Mouse (Mus musculus) heart, postnatal 25 days (tissue): ENCODE results near the gene Ifi35. TPM values are rescaled to one million over a fixed set of nuclear protein-coding genes. Genes with fewer than 3 reads are reported as not detected.
"Not testable (repeated sequence)": the region's sequence is repeated elsewhere in the genome, so short reads cannot be mapped to it uniquely, and the experiment has no call there.

ENCODE experiments used
- DNase-seq: peaks from one replicate; pipeline ENCODE4 v3.0.0; 2022; ENCODE audit warnings: low spot score
- intact Hi-C: fragments of 180-260 bp; cut with DNase I; formaldehyde crosslinking; loops from one replicate; pipeline ENCODE4 v1.15.1; 2025
- total RNA-seq, 2 experiments: library from RNA; stranded (reverse); gene quantifications; 2 replicates each; pipeline ENCODE4 v1.2.3; 2021

Ifi35 gene
- total RNA-seq, 2 experiments from 2014 or later, result 12.0 to 13.7 TPM

DNA sequence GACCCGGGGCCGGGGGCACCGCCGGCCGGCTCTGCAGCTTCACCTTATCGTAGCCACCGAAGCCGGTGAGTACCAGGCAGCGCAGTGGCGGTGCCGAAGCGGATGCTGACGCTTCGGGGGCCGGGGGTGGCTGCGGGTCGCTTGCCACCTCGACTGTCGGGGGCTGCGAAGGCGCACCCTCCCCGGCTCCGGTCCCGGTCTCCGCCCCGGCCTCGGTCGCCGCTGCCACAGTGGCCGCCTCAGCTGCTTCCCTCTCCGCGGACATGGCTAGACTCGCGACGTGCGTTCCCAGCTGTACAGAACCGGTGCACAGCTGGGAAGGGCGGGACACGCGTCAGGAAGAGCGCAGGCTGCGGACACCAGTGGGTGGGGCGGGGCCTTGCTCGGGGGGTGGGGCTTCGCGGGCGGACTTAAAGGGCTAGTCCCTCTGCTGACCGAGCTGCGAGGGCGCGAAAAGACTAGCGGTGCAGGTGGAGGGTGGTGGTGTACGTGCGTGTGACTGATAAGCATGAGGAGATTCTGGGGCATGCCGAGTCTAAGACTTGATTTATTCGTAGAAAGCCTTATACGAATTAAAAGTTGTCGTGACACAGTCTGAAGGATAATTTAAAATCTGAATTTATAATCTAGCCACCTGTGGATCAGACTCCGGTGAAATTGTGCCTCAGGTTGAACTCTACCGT is 17.8 kb downstream of the Ifi35 start, which contains the start of gene Vat1:
Gene Vat1, minus strand, starts transcription at position 362 of the 683 bp plus-strand sequence.
- peak; percentile 55 for DNase-seq

DNA sequence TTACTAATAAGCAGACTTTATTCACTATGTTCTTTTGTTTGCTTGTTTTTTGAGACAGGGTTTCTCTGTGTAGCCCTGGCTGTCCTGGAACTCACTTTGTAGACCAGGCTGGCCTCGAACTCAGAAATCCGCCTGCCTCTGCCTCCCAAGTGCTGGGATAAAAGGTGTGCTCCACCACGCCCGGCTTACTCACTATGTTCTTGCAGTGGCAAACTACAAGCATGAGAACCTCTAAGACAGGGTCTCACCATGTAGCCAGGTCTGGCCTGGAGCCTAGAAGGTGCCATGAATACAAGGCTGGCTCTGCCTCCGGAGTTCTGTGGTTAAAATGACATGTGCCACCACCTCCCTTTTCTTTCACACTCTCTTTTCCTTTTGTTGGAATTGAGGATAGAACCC is 18.3 kb downstream of the Ifi35 start:
- intact Hi-C loops, result loop anchor here (5.0 kb wide), 1 partner anchor 86 kb away; the partner anchor contains the start of genes Brca1 and Nbr1
- not testable (repeated sequence) for DNase-seq

More for the DNA sequence above, 17.8 kb downstream of the Ifi35 start, which contains the start of gene Vat1:
- intact Hi-C loops, result loop anchor here (5.0 kb wide), 1 partner anchor 86 kb away; the partner anchor contains the start of genes Brca1 and Nbr1

DNA sequence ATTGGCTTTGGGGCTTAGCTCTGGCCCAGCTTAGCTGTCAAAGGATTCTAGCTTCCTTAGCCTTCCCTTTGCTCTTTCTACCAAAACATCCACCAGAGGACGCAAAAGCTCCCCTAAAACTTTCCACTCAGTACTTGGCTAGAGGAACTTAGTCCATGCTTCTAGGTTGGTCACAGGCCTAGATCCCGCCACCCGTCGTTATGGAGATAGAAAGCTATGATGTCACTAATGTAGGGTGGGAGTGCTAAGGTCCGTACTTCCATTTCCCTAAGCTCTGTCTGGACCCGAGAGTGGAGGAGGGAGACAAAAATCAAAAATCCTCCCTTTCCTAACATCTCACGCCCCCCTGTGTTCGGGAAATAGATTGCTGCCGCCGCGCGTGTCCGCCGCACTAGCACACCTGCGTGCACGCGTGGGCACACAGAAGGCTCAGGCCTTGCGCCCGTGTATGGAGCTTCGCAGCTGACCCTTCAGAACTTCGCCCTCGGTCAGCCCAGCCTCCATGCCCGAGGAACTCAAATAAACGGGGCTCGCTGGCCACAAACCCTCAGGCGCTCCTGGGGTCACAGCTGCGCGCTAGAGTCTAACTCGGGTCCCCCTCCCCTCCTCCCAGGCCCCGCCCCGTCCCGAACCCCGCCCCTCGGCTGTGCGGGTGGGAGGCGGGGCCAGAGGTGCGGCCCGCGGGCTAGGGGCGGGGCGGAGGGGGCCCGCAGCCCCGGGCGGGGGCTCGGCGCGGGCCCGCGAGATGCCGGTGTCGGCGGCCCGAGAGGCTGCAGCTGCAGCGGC is 19.5 kb downstream of the Ifi35 start:
- DNase-seq, result peak; percentile 46
- intact Hi-C loops, result loop anchor here (5.0 kb wide), 1 partner anchor 85 kb away; the partner anchor contains the start of genes Brca1 and Nbr1

DNA sequence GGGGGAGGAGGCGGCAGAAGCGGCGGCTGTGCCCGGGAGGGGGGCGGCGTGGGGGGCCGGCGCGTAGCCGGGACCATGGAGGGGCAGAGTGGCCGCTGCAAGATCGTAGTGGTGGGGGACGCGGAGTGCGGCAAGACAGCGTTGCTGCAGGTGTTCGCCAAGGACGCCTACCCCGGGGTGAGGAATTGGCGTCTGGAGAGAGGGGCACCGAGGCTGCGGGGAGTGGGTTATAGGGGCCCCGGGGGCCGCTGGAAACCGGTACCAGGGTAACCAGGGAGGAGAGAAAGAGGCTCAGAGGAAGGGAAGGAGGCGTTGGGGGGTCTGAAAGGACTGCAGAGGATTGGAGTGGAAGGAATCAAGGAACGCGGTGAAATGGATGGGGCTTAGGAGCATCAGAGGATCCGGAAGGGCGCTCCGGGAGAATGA is 20.1 kb downstream of the Ifi35 start:
- no peak for DNase-seq
- intact Hi-C loops, result loop anchor here (5.0 kb wide), 1 partner anchor 84 kb away; the partner anchor contains the start of genes Brca1 and Nbr1

DNA sequence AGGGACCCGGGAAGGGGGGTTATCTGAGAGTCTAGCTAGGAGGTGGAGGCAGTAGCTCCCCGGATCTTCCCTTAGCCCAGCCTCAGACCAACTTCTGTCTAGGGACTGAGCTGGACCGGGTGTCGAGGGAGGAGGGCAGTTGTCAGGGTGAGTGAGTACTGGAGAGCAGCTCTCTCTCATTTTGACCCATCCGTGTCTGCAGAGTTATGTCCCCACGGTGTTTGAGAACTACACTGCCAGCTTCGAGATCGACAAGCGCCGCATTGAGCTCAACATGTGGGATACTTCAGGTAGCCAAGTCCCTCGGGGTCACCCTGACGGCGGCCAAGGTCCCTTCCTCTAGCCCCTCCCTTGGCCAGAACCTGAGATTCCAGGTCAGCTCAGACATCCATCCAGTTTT is 20.5 kb downstream of the Ifi35 start:
- intact Hi-C loops, result loop anchor here (5.0 kb wide), 1 partner anchor 84 kb away; the partner anchor contains the start of genes Brca1 and Nbr1
- no peak for DNase-seq

DNA sequence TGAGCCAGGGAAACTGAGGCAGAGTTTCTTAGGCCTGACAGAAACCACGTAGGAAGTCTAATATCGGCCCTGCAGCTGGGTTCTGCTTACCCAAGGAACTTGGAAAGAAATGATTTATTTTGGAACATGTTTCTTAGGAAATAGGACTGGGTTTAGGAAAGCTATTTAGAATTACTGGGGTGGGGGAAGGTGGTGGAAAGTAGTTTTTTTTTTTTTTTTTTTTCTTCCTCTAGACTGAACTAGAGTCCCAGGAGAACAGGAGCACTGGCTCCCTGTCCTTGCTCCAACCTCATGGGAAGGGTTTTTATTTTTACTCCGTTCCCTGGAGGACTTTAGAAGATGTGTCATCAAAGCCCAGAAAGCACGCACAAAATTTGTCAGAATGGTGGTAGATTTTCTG is 20.9 kb downstream of the Ifi35 start:
- intact Hi-C loops, result loop anchor here (5.0 kb wide), 1 partner anchor 83 kb away; the partner anchor contains the start of genes Brca1 and Nbr1
- no peak for DNase-seq

DNA sequence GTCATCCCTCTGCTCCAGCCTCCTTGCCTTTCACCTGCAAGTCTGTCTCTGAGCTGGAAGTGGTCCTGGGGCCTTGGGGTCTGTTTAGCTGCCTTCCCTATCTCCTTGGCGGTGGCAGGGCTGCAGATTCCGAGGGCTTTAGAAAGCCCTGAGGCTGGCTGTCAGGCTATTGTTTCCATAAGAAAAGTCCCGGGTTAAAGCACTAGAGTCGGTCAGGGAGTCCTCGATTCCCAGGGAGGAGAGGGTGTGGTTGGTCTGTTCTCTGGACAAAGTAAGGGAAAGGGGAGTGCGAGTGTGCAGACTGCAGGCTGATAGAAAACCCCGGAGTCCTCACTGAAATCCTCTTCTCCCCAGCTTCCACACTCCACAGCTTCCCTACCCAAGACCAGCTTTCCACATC is 22.0 kb downstream of the Ifi35 start:
- intact Hi-C loops, result no loop called here
- no peak for DNase-seq

DNA sequence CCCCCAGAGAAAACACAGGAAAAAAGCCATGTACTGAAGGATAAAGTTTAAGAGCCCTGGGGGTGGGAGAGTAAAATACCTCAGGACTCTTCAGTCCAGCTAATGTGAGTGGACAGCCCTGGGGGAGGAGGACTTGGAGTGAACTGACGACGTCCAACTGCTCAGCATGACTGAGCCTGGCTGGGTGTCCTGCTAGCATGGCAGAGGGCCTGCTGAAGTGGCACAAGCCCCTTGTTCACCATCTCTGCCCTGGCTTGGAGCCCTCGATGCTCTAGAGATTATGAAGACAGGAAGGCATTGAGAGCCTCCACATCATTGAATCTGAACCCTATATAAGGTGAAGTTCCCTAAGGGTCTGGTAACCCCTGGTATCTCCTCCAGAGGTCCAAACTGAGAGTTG is 23.7 kb downstream of the Ifi35 start:
- intact Hi-C loops, result no loop called here

DNA sequence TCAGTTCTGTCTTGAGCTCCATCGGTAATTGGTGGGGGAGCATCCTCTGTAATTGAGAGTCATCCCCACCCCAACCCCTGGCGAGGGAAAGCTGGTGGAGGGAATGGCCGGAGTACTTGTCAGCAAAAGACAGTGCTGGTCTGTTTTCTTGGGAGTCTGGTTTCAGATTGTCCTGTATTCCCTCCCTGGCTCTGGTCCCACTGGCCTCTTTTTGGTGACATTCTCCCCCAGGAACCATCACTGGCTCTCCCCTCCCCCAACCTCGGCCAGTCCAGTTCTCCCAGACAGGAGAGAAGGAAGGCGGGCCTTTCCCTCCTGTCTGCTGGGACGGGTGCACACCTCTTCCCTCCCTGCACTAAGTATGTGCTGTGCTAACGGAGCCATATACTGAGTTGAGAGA is 24.1 kb downstream of the Ifi35 start:
- DNase-seq, result no peak
- intact Hi-C loops, result no loop called here

More for the DNA sequence above, 23.7 kb downstream of the Ifi35 start:
- no peak for DNase-seq

DNA sequence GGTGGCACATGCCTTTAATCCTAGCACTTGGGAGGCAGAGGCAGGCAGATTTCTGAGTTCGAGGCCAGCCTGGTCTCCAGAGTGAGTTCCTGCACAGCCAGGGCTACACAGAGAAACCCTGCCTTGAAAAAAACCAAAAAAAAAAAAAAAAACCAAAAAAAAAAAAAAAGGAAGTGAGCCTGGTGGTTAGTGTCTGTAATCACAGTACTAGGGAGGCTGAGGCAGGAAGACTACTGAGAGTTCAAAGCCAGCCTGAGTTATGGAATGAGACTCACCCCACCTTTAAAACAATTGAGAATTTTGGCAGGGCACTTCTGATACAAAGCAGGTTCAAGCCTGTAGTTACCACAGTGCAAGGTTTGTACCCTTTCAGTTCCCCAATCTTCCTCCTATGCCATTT is 25.5 kb downstream of the Ifi35 start:
- DNase-seq, intact Hi-C loops: not testable (repeated sequence)

DNA sequence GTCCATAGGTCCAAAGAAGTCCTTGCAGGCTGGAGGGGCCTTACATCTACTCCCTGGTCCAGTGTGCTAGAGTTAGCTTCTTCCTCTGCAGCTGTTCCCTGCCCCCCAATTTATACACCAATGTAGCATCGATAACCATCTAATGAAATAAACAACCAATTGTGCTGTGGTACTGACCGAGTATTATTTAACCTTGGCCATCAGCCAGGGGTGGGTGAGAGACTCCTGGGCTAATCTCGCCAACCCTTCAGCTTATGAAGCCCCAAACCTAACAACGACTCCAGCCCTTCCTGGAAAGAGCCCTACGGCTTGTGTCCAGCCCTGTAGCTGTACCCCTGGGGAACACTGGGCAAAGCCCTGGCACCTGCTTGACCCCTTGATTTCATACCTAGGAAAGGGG is 26.1 kb downstream of the Ifi35 start:
- intact Hi-C loops, result no loop called here
- DNase-seq, result no peak

DNA sequence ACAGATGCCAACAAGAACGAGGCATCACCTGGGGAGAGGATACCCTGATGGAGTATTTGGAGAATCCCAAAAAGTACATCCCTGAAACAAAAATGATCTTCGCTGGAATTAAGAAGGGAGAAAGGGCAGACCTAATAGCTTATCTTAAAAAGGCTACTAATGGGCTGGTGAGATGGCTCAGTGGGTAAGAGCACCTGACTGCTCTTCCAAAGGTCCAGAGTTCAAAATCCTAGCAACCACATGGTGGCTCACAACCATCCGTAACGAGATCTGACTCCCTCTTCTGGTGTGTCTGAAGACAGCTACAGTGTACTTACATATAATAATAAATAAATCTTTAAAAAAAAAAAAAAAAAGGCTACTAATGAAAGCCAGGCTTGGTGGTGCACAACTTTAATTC is 28.2 kb downstream of the Ifi35 start:
- intact Hi-C loops, DNase-seq: not testable (repeated sequence)

DNA sequence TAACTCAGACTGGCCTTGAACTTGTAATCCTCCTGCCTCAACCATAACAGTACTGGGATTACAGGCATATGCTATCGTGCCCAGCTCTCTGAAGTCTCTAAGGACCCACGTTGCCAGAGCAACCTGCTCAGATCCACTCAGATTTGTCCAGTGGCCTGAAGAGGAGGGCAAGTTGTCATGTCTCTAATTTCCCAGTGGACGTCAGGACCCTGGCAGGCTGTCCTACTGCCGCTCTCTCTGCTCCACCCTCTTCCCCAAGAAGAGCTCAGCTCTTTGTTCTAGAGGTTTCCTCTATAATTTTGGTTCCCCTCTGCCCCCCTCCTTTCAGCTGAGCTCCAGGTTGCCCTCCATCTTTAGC is 29.0 kb downstream of the Ifi35 start:
- DNase-seq, result no peak
- intact Hi-C loops, result no loop called here

DNA sequence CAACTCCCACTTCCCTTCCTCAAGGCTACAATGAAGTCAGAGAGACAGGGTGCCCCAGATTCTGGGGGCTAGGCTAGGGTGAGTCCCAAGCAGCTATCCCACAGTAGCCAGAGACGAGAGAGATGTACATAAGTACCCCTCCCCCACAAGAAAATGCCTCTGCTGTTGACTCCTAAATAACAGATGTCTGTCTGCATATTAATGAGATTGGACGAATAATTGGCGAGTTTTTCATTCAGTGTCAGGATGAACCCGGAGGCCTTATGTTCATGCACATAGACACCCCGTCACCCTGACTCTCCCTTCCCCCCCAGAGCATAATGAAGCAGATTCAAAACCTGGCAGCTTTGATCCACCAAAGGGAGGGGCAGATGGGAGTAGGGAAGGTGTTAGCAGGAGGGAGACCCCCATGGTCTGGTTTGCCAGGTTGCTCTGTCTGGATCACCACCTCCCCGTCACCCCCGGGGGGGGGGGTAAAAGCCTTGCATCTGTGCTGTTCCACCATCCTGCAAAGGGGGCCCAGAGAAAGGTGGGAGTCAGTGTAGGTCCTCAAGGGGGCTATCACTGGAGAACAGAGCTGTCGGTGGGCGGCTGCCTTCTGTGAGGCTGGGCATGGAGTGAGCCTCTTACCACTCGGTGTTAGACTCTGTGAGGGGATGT is 29.5 kb downstream of the Ifi35 start:
- no peak for DNase-seq
- intact Hi-C loops, result no loop called here

DNA sequence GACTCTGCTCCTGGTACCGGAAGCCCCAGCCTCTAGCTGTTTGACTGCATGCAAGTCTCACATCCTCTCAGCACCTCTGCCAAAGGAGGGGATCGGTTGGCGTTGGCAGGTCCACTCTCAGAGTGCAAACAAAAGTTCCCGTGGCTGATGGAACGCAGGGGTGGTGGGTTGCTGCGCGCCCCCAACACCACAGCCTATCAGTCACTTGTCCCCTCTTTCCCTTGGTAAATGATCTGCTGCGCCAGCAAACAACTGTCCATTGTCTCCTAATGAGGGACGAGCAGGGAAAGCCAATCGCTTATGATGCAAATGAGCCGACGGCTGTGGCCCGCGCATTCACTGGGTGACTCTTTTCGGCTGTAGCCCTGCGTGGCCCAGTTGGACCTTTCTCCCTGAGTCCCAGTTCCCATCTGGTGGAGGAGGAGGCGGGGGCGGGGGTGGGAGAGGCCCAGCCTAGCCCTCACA is 31.0 kb downstream of the Ifi35 start:
- DNase-seq, result no peak
- intact Hi-C loops, result no loop called here

DNA sequence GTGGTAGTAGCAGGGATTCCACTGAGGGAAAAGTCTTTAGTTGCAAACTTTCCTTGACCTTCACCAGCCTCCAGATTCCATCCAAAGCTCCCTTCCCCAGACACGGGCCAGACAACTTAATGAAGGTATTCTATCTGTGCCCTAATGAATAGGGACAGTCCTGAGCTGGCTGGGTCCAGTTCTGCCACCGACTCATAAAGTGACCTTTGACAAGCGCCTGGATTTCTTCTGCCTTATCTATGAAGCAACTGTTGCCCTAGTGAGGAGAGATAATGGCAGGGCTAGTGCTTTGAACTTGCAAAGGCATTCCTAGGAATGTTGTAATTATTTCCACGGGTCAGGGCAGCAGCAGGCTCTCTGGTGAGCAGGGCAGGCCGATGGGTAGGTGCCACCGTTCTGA is 32.7 kb downstream of the Ifi35 start:
- no peak for DNase-seq
- intact Hi-C loops, result no loop called here

DNA sequence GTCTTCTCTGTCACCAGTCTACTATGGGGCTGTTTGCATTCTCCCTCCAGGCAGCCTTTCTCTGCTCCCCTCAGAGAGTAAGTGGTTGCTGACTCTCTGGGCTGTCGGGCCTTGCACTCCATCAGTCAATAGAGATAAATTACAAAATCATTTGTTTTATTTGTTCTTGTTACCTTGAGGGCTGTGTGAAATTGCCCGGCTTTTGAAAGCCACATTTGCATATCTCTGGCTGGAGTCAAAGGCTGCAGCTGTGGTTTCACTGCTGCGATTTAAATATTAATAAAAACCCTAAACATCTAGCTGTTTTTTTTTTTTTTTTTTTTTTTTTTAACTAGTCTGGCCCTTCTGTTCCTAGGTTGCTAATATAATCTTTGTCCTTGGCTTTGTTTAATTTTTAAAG is 35.6 kb downstream of the Ifi35 start:
- intact Hi-C loops, result no loop called here
- DNase-seq, result no peak

DNA sequence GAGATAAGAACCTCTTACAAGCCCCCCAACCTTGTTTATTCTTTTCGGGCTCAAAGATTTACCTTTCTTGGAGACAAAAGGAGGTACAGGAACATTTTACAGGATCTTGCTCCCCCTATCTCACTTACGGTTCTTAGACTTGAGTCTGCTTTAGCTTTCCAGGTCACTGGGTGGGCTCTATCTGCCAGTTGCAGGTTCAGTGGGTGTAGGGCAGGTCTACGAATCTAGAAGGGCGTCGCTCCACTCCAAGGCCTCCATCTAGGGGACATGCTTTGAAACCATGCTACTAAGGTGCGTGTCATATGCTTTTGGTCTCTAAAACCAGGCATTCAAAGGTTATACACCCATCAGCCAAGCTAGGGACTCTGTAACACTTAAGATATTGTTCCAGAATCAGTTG is 36.0 kb downstream of the Ifi35 start:
- intact Hi-C loops, result no loop called here
- DNase-seq, result no peak

DNA sequence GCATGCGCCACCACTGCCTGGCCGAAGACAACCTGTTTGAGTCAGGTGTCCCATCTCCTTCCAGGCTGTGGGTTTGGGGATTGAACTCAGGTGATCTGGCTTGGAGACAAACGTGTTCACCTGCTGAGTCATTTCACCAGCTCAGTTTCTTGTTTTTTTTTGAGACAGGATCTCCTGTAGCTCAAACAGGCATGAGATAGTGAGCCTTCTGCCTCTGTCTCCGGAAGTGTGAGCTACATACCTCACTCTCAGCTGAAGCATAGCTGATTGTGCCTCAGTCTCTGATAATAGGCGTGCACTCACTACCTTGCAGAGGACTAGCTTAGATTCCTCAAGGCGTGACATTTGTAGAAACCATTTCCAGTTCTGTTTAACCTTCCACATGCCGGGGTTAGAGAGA is 36.6 kb downstream of the Ifi35 start:
- no peak for DNase-seq
- intact Hi-C loops, result no loop called here

DNA sequence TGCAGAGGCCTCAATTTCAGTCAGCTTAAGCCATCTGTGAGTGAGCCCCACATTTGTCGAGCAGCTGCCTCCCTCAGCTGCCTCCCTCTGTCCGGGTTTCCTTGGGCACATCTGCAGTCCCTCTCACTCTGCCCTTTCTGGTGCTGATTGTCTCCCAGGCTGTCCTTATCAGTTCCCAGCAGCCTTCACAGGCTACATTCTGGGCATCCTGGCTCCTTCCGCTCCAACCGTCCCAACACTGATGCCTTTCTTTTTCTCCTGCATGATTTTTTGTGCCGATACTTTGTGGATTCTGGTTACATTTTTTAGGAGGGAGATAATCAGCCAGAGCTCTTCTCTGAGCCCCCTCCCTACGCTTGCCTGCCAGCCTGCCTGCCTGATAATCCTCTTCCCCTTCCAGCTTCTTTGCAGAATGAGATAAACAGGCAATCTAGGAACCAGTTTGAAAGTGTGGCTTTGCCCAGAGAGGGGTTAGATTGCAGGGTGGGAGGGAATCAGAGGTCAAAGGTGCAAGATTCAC is 37.4 kb downstream of the Ifi35 start:
- intact Hi-C loops, result no loop called here
- no peak for DNase-seq
